Mouse (Mus musculus) mouse trophoblast stem cell (cell line): ENCODE results near the gene Defb42.

ENCODE experiments used
- in situ Hi-C, 2 experiments: fragments of 300-500 bp; cut with MseI, MboI; formaldehyde crosslinking; loops; 2 replicates in 1 of 2; 3 replicates in 1 of 2; pipeline ENCODE4 v1.15.1; 2025

The Defb42 gene

GRCm38 (mm10) chr14:63046691-63047090 lies at the start of gene Defb42:
Defb42 (plus strand) TSS chr14:63046991.
- in situ Hi-C loops = no loop called here

- in situ Hi-C loops = no loop called here
Measured at GRCm38 (mm10) chr14:62997777-62998176, 49.0 kb upstream of the Defb42 start, which contains the start of gene Defb47. Defb47 (plus strand) TSS chr14:62998077.

- in situ Hi-C loops = no loop called here
Measured at GRCm38 (mm10) chr14:62998977-62999376, 47.8 kb upstream of the Defb42 start.

- in situ Hi-C loops = no loop called here
Measured at GRCm38 (mm10) chr14:63002588-63002987, 44.2 kb upstream of the Defb42 start.

DNA sequence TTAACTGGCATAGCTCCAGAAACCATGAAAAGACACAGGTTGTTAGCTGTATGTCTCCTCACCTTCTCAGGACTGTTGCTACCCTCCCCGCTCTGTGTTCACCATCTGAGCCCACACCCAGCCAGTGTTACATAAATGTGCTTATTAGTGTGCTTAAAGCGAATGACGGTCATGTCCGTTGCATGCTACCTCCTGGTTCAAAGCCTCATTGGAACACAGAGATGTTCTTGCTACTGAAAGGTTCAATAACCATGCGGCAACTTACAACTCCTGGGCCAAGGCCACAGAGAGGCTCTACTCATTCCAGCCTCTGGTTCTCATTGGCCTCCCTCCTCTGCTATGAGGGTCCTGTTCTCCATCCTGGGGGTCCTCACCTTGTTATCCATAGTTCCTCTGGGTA lies 35.3 kb upstream of the Defb42 start, which contains the start of gene Defb43:
Defb43 (plus strand) TSS at position 301 of the 400 bp plus-strand sequence.
- in situ Hi-C loops = no loop called here

DNA sequence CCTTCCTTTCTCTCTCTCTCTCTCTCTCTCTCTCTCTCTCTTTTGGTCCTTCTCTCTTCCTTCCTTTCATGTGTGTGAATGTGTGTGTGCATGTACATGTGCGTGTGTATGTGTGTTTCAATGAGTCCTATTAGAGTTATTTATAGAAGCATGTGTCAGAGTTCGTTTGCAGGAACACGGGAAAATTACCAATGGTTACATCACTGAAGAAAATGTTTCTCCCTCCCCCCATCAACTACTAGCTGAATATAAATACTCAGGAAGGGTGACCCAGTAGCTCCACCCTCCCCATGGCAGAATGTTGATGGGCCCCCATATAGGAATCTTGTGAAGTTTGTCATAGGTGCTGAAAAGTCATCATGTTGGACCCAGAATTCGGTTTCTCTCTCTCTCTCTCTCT lies 33.7 kb upstream of the Defb42 start:
- in situ Hi-C loops = no loop called here

DNA sequence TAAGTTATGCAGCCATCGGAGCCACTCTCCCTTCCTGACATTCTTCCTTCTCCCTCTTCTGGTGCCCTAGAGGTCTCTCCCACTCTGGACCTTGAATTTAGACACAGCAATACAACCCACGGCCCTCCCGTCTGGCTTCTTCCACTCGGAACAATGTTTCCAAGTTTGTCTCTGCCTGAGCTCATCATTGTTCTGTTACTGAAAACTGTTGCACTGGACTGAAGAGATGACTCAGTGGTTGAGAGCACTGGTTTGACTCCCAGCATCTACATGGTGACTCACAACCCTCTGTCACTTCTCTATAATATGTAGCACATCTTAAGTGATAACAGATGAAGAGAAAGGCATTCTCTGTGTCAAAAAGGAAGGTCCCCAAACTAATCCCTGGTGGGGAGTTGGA lies 32.1 kb upstream of the Defb42 start:
- in situ Hi-C loops = no loop called here

GRCm38 (mm10) chr14:63020524-63021156 lies 26.2 kb upstream of the Defb42 start:
- in situ Hi-C loops = no loop called here

DNA sequence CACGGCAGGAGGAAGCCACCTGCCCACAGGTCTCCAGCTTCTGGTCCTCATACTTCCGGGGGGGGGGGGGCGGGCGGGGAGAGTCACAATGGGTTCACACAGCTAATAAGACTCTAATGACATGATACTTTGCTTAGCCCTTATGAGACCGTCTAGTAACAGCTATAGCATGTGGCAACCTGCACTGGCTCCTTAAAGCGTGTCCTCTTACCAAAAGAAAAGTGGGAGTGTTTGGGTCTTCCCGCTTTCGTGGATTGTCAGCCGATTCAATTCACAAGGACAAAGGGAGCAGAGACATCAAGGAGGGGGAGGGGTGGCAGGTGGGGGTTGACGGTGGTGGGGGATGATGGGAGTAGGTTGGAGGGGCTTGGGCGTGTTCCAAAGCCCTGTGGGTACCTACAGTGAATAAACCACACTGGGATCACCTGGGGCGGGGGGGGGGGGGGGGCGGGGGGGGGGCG lies 3.1 kb downstream of the Defb42 start, which contains the start of gene Defb30:
Defb30 (minus strand) TSS at position 51 of the 461 bp plus-strand sequence.
- in situ Hi-C loops = no loop called here

DNA sequence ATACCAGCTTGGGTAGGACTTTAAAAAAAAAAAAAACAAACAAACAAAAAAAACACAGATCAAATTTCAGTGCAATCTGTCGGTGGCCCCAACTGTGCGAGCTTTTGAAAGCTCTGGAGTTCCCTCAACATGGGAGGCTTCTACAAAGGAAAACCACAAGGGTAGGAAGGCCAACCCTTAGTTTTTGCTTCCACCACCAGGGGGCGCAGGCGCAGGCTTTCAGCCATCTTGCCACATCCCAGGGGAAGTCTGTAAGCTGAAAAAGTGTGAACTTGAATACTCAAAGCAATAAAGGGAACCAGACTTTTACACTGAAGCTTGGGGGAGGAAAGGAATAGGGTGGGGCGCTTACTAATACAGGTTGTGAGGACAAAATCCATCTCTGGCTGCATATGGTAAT lies 4.0 kb downstream of the Defb42 start:
- in situ Hi-C loops = no loop called here

DNA sequence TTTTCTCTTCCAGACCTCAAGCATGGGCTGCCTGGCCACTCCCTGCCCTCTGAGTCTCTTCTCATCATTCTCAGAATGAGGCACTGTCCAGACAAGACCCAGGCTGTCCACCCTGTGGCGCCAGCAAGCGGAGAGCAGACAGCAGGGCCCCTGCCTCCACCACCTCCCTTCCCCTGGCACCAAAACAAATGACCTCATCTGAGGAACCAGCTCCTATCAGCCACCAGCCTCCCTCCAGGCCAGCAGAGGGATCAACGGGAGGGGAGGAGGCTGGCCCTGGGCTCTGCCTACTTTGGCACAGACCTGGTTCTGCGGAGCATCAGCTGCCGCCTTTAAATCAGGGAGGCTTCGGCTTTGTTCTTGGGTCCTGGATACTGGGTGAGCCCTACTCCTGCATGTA lies 7.9 kb downstream of the Defb42 start:
- in situ Hi-C loops = no loop called here

DNA sequence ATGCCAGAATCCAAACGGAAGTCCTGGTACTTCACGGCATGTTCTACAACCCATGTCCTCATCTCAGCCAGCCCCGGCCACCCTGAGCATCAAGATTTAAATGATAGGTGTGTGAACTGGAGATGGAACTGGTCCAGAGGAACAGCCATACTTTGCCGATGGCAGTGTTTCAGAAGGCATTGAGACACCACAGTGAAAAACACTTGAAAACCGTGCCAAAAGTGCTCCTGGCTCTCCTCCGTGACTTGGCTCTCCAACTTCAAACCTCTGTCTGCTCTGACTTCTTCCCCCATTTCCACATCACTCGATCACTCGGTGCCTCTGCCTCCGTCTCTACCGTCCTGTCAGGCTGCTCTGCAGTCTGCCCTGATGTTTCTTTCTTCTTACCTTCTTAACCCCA lies 13.6 kb downstream of the Defb42 start:
- in situ Hi-C loops = loop anchor here in 1 of 2 experiments (10.0 kb wide), 1 partner anchor 314 kb away; no protein-coding TSS in a partner anchor

GRCm38 (mm10) chr14:63062184-63062583 lies 15.4 kb downstream of the Defb42 start:
- in situ Hi-C loops = loop anchor here in 1 of 2 experiments (10.0 kb wide), 1 partner anchor 313 kb away; no protein-coding TSS in a partner anchor

DNA sequence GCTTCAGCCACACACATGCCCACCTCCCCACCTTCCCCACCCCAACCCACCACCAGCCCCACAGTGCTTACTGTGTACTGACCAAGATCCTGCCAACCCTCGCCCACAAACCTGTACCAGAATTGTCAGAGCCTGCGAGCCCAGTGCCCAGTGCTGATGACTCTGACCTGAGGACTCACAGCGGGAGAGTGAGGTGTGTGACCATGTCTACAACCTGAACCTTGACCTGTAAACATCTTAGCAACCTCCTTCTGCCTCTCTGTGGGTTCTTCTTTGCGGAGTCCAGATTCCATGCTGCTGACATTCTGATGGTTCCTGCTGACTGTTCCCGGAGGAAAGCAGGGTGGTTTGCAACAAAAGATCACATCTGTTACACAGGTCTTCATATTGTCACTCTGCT lies 18.6 kb downstream of the Defb42 start:
- in situ Hi-C loops = loop anchor here in 1 of 2 experiments (10.0 kb wide), 1 partner anchor 309 kb away; no protein-coding TSS in a partner anchor

GRCm38 (mm10) chr14:63066630-63067310 lies 20.0 kb downstream of the Defb42 start:
- in situ Hi-C loops = loop anchor here in 1 of 2 experiments (10.0 kb wide), 1 partner anchor 308 kb away; no protein-coding TSS in a partner anchor

- in situ Hi-C loops = loop anchor here in 1 of 2 experiments (10.0 kb wide), 1 partner anchor 307 kb away; no protein-coding TSS in a partner anchor
Measured at GRCm38 (mm10) chr14:63067708-63068107, 20.9 kb downstream of the Defb42 start.
